Mouse (Mus musculus) T-cell, adult 2 months (primary cell): Measurements from ENCODE around the gene Diablo.

Experiments used
- DNase-seq: peaks from one replicate; pipeline ENCODE4 v3.0.0; 2022; ENCODE audit warnings: low spot score

Diablo gene

DNA sequence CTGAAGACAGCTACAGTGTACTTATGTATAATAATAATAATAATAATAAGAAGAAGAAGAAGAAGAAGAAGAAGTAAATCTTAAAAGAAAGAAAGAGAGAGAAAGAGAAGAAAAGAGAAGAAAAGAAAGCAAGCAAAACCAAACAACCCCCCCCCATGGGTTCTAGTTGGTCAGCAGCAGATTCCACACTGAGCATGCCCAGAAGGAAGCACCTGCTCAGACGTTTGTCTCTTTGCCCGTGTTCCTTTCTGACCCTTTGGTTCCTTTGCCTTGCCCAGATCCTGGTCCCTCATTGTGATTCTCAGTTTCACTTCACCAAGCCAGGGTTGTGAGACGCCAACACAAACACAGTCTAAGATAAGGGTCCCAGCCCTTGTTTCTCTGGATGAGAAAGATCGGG is 22.0 kb downstream of the Diablo start:
- no peak for DNase-seq

DNA sequence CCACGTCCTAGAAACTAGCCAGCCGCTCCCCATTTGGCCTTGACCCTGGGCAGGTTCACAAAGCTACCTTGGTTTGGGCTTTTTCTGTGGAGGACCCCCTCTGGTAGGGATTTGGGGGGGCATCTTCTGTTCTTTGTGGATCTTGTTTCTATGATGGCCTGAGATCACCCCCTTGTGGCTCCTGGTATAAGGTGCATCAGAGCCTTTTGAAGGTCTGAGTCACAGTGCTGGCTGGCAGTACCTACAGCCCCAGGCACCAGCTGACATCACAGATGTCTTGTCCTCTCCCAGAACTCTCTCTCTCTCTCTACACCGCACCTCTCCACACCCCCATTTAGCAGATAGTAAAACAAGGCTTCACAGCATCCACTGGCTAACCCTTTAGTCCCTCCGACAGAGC is 24.3 kb downstream of the Diablo start:
- DNase-seq, result peak; percentile 15

DNA sequence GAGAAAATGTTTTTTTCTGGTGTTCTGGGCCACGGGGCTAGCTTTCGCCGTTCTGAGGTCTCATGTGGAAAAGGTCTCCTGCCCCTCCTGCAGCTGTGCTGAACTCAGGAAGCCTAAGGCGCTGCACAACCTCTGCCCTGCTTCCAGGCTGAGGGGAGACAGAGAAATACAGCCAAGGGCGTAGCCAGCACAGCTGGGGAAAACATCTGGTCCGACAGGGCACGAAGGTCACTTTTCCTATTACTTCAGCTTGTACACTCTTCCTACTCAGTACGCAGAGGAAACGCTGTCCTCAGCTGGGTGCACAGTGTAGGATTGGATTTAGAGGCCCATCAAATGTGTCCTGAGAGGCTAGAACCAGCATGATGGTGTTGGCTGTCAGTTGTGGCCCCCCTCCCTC is 34.0 kb downstream of the Diablo start:
- DNase-seq, result no peak

DNA sequence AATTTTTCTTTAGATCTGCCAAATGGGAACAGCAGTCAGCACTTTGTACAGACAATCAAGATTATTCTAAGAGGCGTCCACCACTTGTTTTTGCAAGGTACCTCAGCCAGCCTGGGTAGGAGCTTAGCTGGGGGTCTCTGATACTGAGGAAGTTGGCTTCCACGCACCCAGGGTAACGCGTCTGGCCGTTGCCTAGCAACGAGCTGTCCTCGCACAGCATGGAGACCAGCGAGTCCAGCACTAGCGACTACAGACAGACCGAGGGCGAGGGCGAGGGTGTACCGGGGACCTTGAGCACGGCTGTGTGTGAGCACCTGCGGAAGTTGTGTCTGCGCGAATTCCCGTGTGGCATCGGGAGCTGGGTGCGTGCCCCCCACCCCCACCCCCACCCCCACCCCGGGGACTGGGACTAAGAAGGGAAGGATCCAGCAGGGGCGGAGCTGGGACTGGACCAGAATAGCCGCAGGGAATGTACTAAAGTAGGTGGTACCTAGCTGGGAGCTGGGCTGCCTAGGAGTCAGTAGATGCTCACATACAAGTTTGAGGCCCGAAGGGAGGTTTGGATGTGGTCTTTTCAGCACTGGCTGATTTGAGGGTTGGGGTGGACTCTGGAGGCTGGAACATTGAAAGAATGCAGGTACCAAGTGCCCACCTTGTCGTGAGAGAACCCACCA is 34.7 kb downstream of the Diablo start, which contains the start of the genes Lrrc43 and Il31:
Gene Lrrc43 (plus strand): TSS at position 194 of the 674 bp plus-strand sequence.
Gene Il31 (minus strand): TSS at position 378 of the 674 bp plus-strand sequence.
- no peak for DNase-seq

DNA sequence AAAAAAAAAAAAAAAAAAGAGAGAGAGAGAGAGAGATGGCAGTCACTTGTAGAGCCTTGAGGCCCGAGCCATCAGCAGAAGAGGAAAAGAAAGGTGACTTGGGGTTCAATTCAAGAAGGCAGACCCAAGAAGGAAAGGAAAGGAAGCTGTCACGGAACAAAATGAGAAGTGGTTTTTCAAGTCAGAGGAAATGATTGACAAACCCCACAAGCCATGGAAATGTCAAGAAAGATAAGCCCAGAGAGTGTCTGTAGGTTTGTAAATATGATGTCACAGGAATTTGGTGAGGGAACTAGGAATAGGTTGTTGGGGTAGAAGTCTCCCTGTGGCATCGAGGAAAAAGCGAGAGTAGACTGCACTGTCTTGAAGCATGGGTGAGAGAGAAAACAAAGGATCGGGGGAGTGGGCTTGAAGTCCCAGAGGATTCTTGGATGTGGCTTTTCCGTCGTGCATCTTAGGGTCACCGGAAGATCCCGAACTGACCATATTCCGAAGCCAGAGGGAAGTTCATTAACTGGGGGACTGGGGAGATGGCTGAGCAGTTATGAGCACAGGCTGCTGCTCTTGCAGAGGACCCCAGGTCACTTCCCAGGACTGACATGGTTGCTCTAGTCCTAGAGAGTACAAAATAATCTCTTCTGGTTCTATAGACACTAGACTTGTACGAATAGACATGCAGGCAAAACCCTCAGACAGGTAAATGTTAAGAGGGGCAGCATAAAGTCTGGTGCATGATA is 36.1 kb downstream of the Diablo start:
- no peak for DNase-seq

DNA sequence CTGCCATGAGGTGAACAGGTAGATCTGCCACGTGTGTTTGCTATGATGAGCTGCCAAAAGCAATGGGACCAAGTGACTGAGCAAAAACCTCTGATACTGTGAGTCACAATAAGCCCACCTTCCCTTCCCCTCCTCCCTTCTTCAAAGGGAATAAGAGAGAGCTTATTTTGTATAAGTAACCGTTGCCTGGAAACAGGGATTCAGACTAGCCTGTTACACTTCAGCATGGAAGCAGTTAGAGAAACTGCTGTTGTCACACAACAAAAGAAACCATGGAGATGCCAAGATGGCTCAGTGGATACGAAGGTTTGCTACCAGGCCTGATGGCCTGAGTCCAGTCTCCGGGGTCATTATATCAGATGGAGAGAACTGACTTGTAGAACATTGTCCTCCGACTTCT is 50.2 kb downstream of the Diablo start:
- DNase-seq, result no peak

DNA sequence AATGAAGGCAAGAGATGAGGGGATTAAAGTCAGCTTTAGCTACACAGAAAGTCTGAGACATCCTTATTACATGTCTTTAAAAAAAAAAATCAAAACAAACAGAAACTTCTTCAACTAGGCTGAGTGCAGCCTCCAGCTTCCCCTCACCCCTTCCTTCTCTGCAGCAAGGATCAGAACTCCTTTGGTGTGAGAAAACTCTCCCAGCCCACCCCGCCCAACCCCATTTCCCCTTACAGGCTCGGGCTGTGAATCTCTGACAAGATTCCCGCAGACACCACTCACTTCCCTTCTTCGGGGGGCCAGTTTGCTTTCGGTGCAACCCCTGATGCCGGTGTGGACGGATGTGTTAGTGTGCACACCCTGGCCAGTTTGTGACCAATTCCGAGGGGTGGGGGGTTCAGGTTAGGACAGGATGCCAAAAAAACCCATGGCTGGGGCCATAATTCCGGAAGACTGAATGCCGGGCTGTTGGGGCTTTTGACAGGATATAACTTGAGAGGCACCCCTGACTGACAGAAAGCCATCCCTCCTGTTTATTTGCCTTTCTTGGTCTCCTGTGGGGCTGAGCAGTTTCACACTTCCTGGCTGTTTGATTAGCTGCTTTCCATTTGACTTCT is 53.1 kb downstream of the Diablo start:
- peak; percentile 34 for DNase-seq

DNA sequence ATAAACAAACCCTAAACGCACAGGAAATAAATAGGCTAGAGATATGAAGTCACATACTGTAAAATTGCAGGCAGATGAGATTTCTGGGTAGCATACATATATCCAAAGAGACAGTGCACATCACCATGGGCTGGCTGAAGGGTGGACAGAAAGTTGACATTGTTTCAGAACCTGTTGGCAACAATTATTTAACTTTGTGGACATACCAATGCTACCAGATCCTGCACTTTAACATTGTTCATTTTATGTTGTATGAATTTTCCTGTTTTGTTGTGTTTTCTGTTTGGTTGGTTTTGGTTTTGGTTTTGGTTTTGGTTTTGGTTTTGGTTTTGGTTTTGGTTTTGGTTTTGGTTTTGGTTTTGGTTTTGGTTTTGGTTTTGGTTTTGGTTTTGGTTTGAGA is 59.3 kb downstream of the Diablo start:
- no peak for DNase-seq

DNA sequence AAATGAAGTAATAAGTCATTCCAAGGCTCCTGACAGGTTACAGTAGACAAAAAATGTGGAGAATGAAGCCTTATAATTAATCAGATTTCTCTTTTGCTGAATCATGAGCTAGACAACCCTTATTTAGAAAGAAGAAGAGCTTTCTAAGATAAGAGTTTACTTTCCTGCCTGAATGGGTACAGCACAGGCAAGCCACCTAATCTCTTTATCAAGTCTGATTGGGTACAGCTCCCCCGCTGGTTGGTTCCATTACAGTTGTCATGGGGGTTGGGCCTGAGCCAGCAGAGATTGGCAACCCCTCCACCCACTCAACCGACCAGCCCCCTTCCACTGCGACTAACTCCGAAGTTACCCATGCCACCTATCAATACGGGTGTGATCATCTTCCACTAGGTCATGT is 62.6 kb downstream of the Diablo start:
- DNase-seq, result no peak
